Mouse (Mus musculus): ENCODE data around the gene Rab36. TPM values are rescaled to one million over a fixed set of nuclear protein-coding genes. Genes with fewer than 3 reads are reported as not detected.

Gene Rab36
- polyA plus RNA-seq, 1 experiment from 2014 or later: 8.0 TPM

DNA sequence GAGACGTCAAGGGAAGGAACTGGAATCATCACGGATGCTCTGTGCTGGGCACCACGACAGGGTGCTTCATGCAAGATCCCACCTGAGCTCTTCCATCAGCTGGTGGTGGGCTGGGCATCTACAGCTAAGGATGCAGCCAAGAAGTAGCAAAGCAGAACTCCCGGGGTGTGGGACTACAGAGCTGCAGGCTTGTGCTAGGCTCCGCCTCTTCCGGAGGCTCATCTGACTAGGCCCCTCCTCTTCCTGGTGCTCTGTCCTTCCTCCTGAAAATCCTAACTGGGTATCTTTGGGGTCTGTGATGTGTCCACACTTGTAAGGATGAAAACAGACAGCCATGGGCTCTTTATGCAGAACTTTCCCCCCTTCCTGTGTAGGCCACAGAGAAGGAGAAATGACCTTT, 28.8 kb downstream of the Rab36 start:
- DNase-seq (ENCODE audit: low spot score) (no peak), ATAC-seq (replicated peaks; ENCODE audit: low FRiP score, low read depth) (no peak)
- H3K4me2 ChIP-seq (ENCODE audit: low read length): no peak overlapping the region
- no peaks in the 10 kb centered on the region for H3K9me3 ChIP-seq (replicated peaks; ENCODE audit: low read length)
- H3K4me3 ChIP-seq (replicated peaks; ENCODE audit: low read depth, low read length): no peak overlapping the region
- no peak overlapping the region for H3K27ac ChIP-seq
- peaks cover 32% of the 10 kb centered on the region for H3K4me1 ChIP-seq (replicated peaks; ENCODE audit: insufficient read depth, low read length)
- H3K27me3 ChIP-seq (ENCODE audit: insufficient read depth, low read length): no peaks in the 10 kb centered on the region
- H3K36me3 ChIP-seq (ENCODE audit: insufficient read depth, low read length): no peaks in the 10 kb centered on the region
- no peak overlapping the region for H3K9ac ChIP-seq (ENCODE audit: low read depth, low read length)
- TF ChIP-seq CTCF (IDR thresholded peaks at IDR 0.05; ENCODE audit: low read depth): no peak
- 74% methylated on average over 6 of the region's 6 CpGs for WGBS

DNA sequence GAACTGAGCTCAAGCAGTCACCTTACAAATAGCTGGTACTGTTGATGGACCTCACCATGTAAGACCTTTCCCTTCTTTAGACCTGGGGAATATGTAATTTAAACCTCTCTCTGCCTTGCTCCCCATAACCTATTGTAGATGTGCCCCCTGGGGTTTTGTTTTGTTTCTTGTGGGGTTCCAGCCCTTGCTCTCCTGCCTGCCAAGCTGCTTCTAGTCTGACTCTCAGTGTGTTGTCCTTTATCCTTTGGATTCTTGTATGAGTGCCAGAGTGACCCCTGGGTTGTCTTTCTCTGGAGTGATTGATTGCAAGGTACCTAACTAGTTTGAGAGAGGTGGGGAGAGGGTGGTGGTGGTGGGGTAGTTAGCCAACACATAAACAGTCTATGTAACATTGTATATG, 30.6 kb downstream of the Rab36 start:
- Histone ChIP-seq H3K36me3 (ENCODE audit: insufficient read depth, low read length) (no peaks in the 10 kb centered on the region), H3K4me3 (replicated peaks; ENCODE audit: low read depth, low read length) (no peak overlapping the region), H3K9ac (ENCODE audit: low read depth, low read length) (no peak overlapping the region), H3K27ac (no peak overlapping the region), H3K27me3 (ENCODE audit: insufficient read depth, low read length) (no peaks in the 10 kb centered on the region), H3K9me3 (replicated peaks; ENCODE audit: low read length) (no peaks in the 10 kb centered on the region), H3K4me2 (ENCODE audit: low read length) (no peak overlapping the region), H3K4me1 (replicated peaks; ENCODE audit: insufficient read depth, low read length) (peaks cover 20% of the 10 kb centered on the region)
- DNase-seq (ENCODE audit: low spot score): no peak
- ATAC-seq (replicated peaks; ENCODE audit: low FRiP score, low read depth): no peak
- TF ChIP-seq CTCF (IDR thresholded peaks at IDR 0.05; ENCODE audit: low read depth): no peak

DNA sequence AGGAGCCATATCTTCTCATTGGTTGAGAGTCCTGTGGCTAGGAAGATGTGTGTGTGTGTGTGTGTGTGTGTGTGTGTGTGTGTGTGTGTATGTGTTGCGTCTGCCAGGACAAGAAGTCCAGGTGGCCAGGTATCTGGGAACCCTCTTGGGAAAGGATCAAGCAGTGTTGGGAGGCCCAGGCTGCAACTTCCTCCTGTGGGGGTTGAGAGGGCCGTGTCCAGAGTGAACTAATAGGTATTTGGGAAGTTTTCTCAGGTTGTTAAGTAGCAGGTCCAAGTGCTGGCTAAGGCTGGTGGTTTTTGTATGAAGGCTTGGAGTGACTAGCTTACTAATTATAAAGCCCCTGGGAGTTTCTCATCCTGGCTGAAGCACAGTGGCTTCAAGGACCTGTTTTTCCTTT, 31.2 kb downstream of the Rab36 start:
- no peak overlapping the region for H3K9ac ChIP-seq (ENCODE audit: low read depth, low read length)
- H3K4me1 ChIP-seq (replicated peaks; ENCODE audit: insufficient read depth, low read length): peaks cover 15% of the 10 kb centered on the region
- no peak overlapping the region for H3K4me3 ChIP-seq (replicated peaks; ENCODE audit: low read depth, low read length)
- 0 out of 2 replicates have a peak overlapping the region, but pooled peaks have one; percentile 3 for H3K27ac ChIP-seq
- 41% methylated on average over 2 of the region's 2 CpGs for WGBS
- H3K36me3 ChIP-seq (ENCODE audit: insufficient read depth, low read length): no peaks in the 10 kb centered on the region
- no peak for ATAC-seq (replicated peaks; ENCODE audit: low FRiP score, low read depth)
- no peak overlapping the region for H3K4me2 ChIP-seq (ENCODE audit: low read length)
- H3K9me3 ChIP-seq (replicated peaks; ENCODE audit: low read length): no peaks in the 10 kb centered on the region
- no peak for TF ChIP-seq CTCF (IDR thresholded peaks at IDR 0.05; ENCODE audit: low read depth)
- no peaks in the 10 kb centered on the region for H3K27me3 ChIP-seq (ENCODE audit: insufficient read depth, low read length)
- no peak for DNase-seq (ENCODE audit: low spot score)

DNA sequence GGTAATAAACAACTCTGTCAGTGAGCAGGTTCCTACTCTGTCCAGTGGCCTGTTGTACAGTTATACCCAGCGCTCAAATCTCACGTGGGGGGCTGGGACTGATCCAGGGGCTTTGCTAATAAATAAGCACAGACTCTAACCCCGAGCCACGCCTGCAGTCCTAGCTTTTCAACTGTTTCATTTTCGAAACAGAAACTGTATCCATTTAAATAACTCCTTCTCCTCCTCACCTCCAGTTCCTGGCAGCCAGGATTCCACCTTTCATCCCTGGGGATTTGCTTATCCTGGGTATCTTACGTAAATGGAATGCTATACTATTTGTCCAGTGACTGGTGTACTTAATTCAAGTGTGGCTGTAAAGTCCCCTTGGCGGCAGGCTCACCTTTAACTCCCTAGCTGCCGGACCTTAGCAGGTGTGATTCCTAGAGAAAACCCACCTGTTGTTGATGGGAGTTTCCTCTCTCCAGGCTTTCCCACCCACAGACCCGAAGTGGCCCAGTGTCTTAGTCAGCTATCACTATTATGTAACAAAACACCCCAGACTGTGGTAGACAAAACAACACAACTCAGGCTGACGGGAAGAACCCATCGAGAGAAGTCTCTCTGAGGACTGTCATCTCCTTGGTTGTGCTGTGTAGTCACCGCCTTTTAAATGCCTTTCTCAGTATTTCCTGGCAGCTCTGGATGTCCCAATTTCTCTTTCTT, 31.9 kb downstream of the Rab36 start:
- Histone ChIP-seq H3K9ac (ENCODE audit: low read depth, low read length) (no peak overlapping the region), H3K9me3 (replicated peaks; ENCODE audit: low read length) (no peaks in the 10 kb centered on the region), H3K36me3 (ENCODE audit: insufficient read depth, low read length) (peaks cover 4% of the 10 kb centered on the region; the same call in 1 of the 2 replicates), H3K27ac (0 out of 2 replicates have a peak overlapping the region, but pooled peaks have one; percentile 3), H3K4me1 (replicated peaks; ENCODE audit: insufficient read depth, low read length) (peaks cover 11% of the 10 kb centered on the region), H3K4me3 (replicated peaks; ENCODE audit: low read depth, low read length) (no peak overlapping the region), H3K27me3 (ENCODE audit: insufficient read depth, low read length) (no peaks in the 10 kb centered on the region), H3K4me2 (ENCODE audit: low read length) (peak overlapping the region; percentile 0; the same call in 1 of the 2 replicates)
- WGBS: 32% methylated on average over 12 of the region's 12 CpGs
- ATAC-seq (replicated peaks; ENCODE audit: low FRiP score, low read depth): no peak
- no peak for TF ChIP-seq CTCF (IDR thresholded peaks at IDR 0.05; ENCODE audit: low read depth)
- no peak for DNase-seq (ENCODE audit: low spot score)

DNA sequence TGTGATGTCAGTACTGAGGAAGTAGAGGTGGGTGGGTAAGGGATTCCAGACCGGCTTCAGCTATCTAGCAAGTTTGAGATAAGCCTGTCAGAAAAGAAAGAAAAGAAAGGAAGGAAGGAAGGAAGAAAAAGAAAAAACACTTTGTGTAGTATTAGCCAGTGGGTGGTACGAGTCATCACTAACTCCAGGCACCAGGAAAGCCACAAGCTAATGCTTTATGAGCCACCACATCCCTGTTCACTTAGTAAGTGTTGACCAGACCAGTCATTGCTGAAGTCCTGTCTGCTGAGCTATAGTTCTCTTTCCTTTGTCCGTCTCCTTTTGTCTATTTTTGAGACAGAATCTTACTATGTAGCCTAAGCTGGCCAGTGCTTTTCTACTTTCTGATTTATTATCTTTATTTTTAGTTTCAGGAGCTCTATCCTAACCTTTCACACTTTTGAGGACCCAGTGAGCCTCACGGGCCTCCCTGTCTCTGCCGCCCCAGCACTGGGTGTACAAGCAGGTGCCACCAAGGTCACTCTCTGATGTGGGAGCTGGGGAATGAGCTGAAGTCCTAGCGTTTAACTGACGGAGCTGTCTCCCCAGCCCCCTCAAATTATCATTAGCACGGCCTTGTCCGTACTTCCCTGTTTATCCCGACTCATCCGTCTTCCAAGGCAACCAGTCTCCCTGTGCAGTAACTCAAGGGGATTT, 33.6 kb downstream of the Rab36 start:
- DNase-seq (ENCODE audit: low spot score): no peak
- no peaks in the 10 kb centered on the region for H3K9me3 ChIP-seq (replicated peaks; ENCODE audit: low read length)
- no peak overlapping the region for H3K9ac ChIP-seq (ENCODE audit: low read depth, low read length)
- H3K27ac ChIP-seq: no peak overlapping the region
- no peak for ATAC-seq (replicated peaks; ENCODE audit: low FRiP score, low read depth)
- H3K36me3 ChIP-seq (ENCODE audit: insufficient read depth, low read length): peaks cover 4% of the 10 kb centered on the region; the same call in 1 of the 2 replicates
- no peak overlapping the region for H3K4me3 ChIP-seq (replicated peaks; ENCODE audit: low read depth, low read length)
- no peak for TF ChIP-seq CTCF (IDR thresholded peaks at IDR 0.05; ENCODE audit: low read depth)
- H3K4me1 ChIP-seq (replicated peaks; ENCODE audit: insufficient read depth, low read length): peaks cover 11% of the 10 kb centered on the region; the same call in 1 of the 2 replicates
- WGBS: 41% methylated on average over 11 of the region's 11 CpGs
- no peaks in the 10 kb centered on the region for H3K27me3 ChIP-seq (ENCODE audit: insufficient read depth, low read length)
- H3K4me2 ChIP-seq (ENCODE audit: low read length): no peak overlapping the region

DNA sequence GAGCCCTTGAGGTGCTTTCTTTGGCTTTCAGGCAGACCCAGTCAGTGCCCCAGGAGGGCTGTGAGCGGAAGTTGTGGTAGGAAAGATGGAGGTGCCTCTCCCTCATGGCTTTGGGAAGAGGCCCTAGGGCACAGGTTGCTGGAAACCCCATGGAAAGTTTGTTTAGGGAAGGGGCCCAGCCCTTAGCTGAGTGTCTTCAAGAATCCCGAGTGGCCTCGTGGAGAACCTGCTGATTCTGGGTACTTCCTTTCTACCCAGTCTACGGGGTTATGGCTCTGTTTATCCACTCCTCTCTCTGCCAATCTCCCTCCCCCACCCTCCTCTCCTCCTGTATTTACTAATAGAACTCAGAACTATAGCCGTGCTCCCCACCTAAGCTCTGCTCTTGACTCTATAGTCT, 38.8 kb downstream of the Rab36 start:
- no peak overlapping the region for H3K4me2 ChIP-seq (ENCODE audit: low read length)
- peaks cover 12% of the 10 kb centered on the region for H3K4me1 ChIP-seq (replicated peaks; ENCODE audit: insufficient read depth, low read length)
- H3K4me3 ChIP-seq (replicated peaks; ENCODE audit: low read depth, low read length): no peak overlapping the region
- no peaks in the 10 kb centered on the region for H3K27me3 ChIP-seq (ENCODE audit: insufficient read depth, low read length)
- H3K9me3 ChIP-seq (replicated peaks; ENCODE audit: low read length): no peaks in the 10 kb centered on the region
- DNase-seq (ENCODE audit: low spot score): no peak
- no peak for TF ChIP-seq CTCF (IDR thresholded peaks at IDR 0.05; ENCODE audit: low read depth)
- no peak overlapping the region for H3K9ac ChIP-seq (ENCODE audit: low read depth, low read length)
- ATAC-seq (replicated peaks; ENCODE audit: low FRiP score, low read depth): no peak
- peaks cover 4% of the 10 kb centered on the region; the same call in 1 of the 2 replicates for H3K36me3 ChIP-seq (ENCODE audit: insufficient read depth, low read length)
- no peak overlapping the region for H3K27ac ChIP-seq
- 63% methylated on average over 5 of the region's 5 CpGs for WGBS
